Mouse (Mus musculus) C2C12 (cell line): ENCODE measurements at regions not wholly inside any gene's neighbourhood (a gene's known extent, or its start where the extent isn't known, plus 50 kb on each side); places are given as distances from the start of the nearest gene placed in this dataset.

ENCODE experiments used
- CEBPB ChIP-seq: IDR thresholded peaks from one replicate; pipeline ENCODE4 v1.6.1; 2011; ENCODE audit warnings: low read depth, mild to moderate bottlenecking, control low read depth, moderate library complexity
- CTCF ChIP-seq: IDR thresholded peaks from one replicate; pipeline ENCODE4 v1.5.1; 2011; ENCODE audit not compliant: control insufficient read depth, insufficient read depth, insufficient read length
- FOSL1 ChIP-seq: IDR thresholded peaks from one replicate; pipeline ENCODE4 v1.8.0; 2011; ENCODE audit warnings: mild to moderate bottlenecking, low read length; ENCODE audit not compliant: poor library complexity, insufficient read depth, severe bottlenecking
- MYOD1 ChIP-seq: IDR thresholded peaks from one replicate; pipeline ENCODE4 v1.6.1; 2011; ENCODE audit warnings: low read depth; ENCODE audit not compliant: control insufficient read depth, insufficient read length
- MYOG ChIP-seq: IDR thresholded peaks from one replicate; pipeline ENCODE4 v1.6.1; 2011; ENCODE audit not compliant: control insufficient read depth, insufficient read length; ENCODE audit errors: extremely low read depth
- USF1 ChIP-seq: IDR thresholded peaks from one replicate; pipeline ENCODE4 v1.6.1; 2011; ENCODE audit warnings: low read depth, mild to moderate bottlenecking, control low read depth, moderate library complexity

- TF ChIP-seq CTCF (no peak), CEBPB (no peak), USF1 (no peak), MYOG (no peak), MYOD1 (no peak), FOSL1 (no peak)
Measured at GRCm38 (mm10) chr14:74249263-74249878, 391.3 kb upstream of the Htr2a start.
